Mouse (Mus musculus): ENCODE results near the gene Gprc5d. TPM values are rescaled to one million over a fixed set of nuclear protein-coding genes. Genes with fewer than 3 reads are reported as not detected.

Gene Gprc5d
- polyA plus RNA-seq, 1 experiment from 2014 or later: 0.13 TPM

DNA sequence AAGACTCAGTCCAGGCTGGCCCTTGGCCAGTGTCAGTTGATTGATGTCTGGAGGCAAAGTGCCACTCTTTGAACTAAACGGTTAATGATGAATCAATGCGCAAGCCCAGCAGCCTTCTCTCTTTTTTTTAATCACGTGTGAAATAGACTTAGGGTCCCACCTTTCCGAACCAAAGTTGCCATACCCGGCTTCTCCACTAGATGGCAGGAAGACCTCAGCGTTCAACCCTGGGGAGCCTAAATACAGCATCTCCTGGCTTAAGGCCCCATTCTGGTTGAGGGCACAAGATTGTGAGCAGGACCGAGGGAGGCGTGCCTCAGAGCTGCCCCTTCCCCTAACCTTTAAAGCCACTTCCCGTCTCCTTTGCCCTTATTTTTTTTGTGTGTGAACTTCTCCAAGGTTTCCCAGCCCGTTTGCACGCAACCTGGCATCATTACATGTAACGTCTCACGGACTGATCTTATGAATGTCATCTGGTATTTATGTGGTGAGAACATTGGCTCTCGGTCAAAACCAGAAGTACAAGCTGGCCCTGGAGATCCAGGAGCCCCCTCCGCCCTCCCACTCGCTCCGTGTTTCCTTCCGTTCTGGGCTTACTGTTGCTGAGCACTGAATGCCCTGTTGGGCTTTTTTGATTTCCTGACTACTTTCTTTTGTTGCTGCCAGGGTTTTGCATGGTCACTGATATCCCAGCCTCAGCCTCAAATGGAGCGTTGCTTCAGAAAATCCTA lies 30.2 kb downstream of the Gprc5d start:
- H3K27me3 ChIP-seq (ENCODE audit: insufficient read depth, low read length): no peaks in the 10 kb centered on the region
- WGBS (ENCODE audit: insufficient replicate concordance): 20% methylated on average over 19 of the region's 19 CpGs
- no peaks in the 10 kb centered on the region for H3K4me1 ChIP-seq (ENCODE audit: insufficient read depth)
- H3K9ac ChIP-seq (replicated peaks): no peak overlapping the region
- no peaks in the 10 kb centered on the region for H3K9me3 ChIP-seq (ENCODE audit: low read length)
- DNase-seq (peak; percentile 81), ATAC-seq (peak; percentile 74)
- H3K27ac ChIP-seq (ENCODE audit: low read depth): no peak overlapping the region
- H3K36me3 ChIP-seq (replicated peaks; ENCODE audit: insufficient read depth, low read length): no peaks in the 10 kb centered on the region
- H3K4me2 ChIP-seq (ENCODE audit: low read depth, low read length): peak overlapping the region; percentile 26
- no peak for TF ChIP-seq EP300 (IDR thresholded peaks at IDR 0.05; ENCODE audit: low read depth)
- peak; percentile 91 for TF ChIP-seq CTCF (IDR thresholded peaks at IDR 0.05; ENCODE audit: low read depth)
- no peak overlapping the region for H3K4me3 ChIP-seq (ENCODE audit: low read depth, low read length)

DNA sequence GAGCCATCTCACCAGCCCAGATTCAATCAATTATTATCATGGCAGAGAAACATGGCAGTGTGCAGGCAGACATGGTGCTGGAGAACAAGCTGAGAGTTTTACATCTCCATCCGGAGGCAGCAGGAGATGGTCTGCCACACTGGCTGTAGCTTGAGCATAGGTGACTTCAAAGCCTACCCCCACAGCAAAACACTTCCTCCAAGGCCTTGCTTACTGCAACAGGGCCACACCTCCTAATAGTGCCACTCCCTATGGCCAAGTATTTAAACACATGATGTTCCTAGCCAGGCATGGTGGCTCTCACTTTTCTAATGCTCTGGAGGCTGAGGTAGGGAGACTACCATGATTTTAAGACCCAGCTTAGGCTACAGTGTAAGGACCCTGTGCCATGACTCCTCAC lies 32.4 kb downstream of the Gprc5d start:
- no peak overlapping the region for H3K27ac ChIP-seq (ENCODE audit: low read depth)
- 65% methylated on average over 1 of the region's 1 CpGs for WGBS (ENCODE audit: insufficient replicate concordance)
- H3K9me3 ChIP-seq (ENCODE audit: low read length): no peaks in the 10 kb centered on the region
- no peak overlapping the region for H3K4me3 ChIP-seq (ENCODE audit: low read depth, low read length)
- no peak for DNase-seq
- no peaks in the 10 kb centered on the region for H3K36me3 ChIP-seq (replicated peaks; ENCODE audit: insufficient read depth, low read length)
- no peaks in the 10 kb centered on the region for H3K27me3 ChIP-seq (ENCODE audit: insufficient read depth, low read length)
- TF ChIP-seq EP300 (IDR thresholded peaks at IDR 0.05; ENCODE audit: low read depth) (no peak), CTCF (IDR thresholded peaks at IDR 0.05; ENCODE audit: low read depth) (no peak)
- no peak overlapping the region for H3K9ac ChIP-seq (replicated peaks)
- H3K4me2 ChIP-seq (ENCODE audit: low read depth, low read length): no peak overlapping the region
- no peak for ATAC-seq
- H3K4me1 ChIP-seq (ENCODE audit: insufficient read depth): no peaks in the 10 kb centered on the region

DNA sequence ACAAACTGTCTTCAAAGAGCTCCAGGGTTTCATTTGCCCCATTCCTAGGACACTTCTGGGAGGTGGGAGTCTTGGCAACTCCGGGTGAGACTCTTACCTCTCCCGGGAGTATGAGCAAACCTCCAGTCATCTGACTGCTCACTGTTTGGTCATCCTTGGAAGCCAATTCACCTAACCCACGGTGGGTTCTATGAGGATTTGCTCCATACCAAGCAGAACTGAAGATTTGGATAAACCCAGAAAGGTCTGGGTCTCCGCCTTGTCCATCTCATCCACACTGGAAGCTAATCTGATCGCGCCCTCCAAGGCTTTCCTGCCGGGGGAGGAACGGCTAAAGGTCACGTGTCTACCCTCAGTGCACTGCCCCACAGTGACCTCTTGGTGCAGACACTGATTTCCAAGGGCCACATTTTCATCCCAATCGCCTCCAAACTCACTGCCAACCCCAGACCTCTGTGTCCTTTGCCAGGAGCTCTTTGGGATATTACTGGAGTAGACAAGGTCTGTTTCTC lies 34.0 kb downstream of the Gprc5d start:
- no peak for ATAC-seq
- Histone ChIP-seq H3K4me3 (ENCODE audit: low read depth, low read length) (no peak overlapping the region), H3K4me1 (ENCODE audit: insufficient read depth) (no peaks in the 10 kb centered on the region), H3K27me3 (ENCODE audit: insufficient read depth, low read length) (no peaks in the 10 kb centered on the region), H3K9ac (replicated peaks) (no peak overlapping the region), H3K9me3 (ENCODE audit: low read length) (no peaks in the 10 kb centered on the region), H3K4me2 (ENCODE audit: low read depth, low read length) (no peak overlapping the region), H3K27ac (ENCODE audit: low read depth) (no peak overlapping the region), H3K36me3 (replicated peaks; ENCODE audit: insufficient read depth, low read length) (no peaks in the 10 kb centered on the region)
- TF ChIP-seq CTCF (IDR thresholded peaks at IDR 0.05; ENCODE audit: low read depth) (no peak), EP300 (IDR thresholded peaks at IDR 0.05; ENCODE audit: low read depth) (no peak)
- no peak for DNase-seq
- 66% methylated on average over 10 of the region's 10 CpGs for WGBS (ENCODE audit: insufficient replicate concordance)

DNA sequence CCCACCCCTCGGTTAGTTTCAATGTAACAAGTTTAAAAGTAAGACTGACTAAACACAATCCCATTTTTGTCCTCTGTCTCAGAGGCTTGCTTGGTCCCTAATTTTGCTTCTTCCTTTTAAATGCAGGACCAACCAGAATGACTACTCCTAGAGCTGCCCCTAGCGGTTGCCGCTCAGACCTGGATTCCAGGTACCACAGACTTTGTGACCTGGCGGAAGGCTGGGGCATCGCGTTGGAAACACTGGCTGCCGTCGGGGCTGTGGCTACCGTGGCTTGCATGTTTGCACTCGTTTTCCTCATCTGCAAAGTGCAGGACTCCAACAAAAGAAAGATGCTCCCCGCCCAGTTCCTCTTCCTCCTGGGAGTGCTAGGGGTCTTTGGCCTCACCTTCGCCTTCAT lies 39.7 kb downstream of the Gprc5d start:
- 54% methylated on average over 12 of the region's 12 CpGs for WGBS (ENCODE audit: insufficient replicate concordance)
- no peak for DNase-seq
- no peaks in the 10 kb centered on the region for H3K4me1 ChIP-seq (ENCODE audit: insufficient read depth)

DNA sequence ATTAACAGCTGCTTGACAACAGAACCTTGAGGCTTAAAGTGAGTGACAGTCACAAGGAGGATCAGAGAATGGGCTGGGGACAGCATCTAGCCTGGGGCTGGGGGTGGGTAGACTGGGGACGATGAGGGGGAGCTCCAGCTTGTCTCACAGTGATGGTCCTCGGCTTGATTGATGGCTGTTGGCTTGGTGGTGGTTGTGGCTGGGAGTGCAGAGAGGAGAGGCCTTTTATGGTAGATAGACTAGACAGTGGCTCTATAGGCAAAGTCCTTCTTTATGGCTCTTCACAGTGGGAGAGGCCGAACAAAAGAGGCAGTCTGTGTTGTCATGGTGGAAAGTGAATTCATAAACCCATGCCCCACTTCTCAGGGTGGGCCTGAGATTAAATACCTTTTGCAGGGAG lies 41.9 kb downstream of the Gprc5d start:
- Histone ChIP-seq H3K9me3 (ENCODE audit: low read length) (no peaks in the 10 kb centered on the region), H3K4me2 (ENCODE audit: low read depth, low read length) (no peak overlapping the region), H3K27ac (ENCODE audit: low read depth) (no peak overlapping the region), H3K4me3 (ENCODE audit: low read depth, low read length) (no peak overlapping the region), H3K4me1 (ENCODE audit: insufficient read depth) (no peaks in the 10 kb centered on the region), H3K36me3 (replicated peaks; ENCODE audit: insufficient read depth, low read length) (no peaks in the 10 kb centered on the region), H3K27me3 (ENCODE audit: insufficient read depth, low read length) (no peaks in the 10 kb centered on the region), H3K9ac (replicated peaks) (no peak overlapping the region)
- DNase-seq (no peak), ATAC-seq (no peak)
- TF ChIP-seq CTCF (IDR thresholded peaks at IDR 0.05; ENCODE audit: low read depth): no peak
- no peak for TF ChIP-seq EP300 (IDR thresholded peaks at IDR 0.05; ENCODE audit: low read depth)
- WGBS (ENCODE audit: insufficient replicate concordance): 75% methylated on average over 3 of the region's 3 CpGs

More for the DNA sequence above, 39.7 kb downstream of the Gprc5d start:
- no peak overlapping the region for H3K9ac ChIP-seq (replicated peaks)
- no peaks in the 10 kb centered on the region for H3K9me3 ChIP-seq (ENCODE audit: low read length)
- no peaks in the 10 kb centered on the region for H3K27me3 ChIP-seq (ENCODE audit: insufficient read depth, low read length)
- no peak overlapping the region for H3K27ac ChIP-seq (ENCODE audit: low read depth)
- ATAC-seq: no peak
- H3K4me2 ChIP-seq (ENCODE audit: low read depth, low read length): no peak overlapping the region
- H3K4me3 ChIP-seq (ENCODE audit: low read depth, low read length): no peak overlapping the region
- TF ChIP-seq CTCF (IDR thresholded peaks at IDR 0.05; ENCODE audit: low read depth) (peak; percentile 31), EP300 (IDR thresholded peaks at IDR 0.05; ENCODE audit: low read depth) (no peak)
- no peaks in the 10 kb centered on the region for H3K36me3 ChIP-seq (replicated peaks; ENCODE audit: insufficient read depth, low read length)

DNA sequence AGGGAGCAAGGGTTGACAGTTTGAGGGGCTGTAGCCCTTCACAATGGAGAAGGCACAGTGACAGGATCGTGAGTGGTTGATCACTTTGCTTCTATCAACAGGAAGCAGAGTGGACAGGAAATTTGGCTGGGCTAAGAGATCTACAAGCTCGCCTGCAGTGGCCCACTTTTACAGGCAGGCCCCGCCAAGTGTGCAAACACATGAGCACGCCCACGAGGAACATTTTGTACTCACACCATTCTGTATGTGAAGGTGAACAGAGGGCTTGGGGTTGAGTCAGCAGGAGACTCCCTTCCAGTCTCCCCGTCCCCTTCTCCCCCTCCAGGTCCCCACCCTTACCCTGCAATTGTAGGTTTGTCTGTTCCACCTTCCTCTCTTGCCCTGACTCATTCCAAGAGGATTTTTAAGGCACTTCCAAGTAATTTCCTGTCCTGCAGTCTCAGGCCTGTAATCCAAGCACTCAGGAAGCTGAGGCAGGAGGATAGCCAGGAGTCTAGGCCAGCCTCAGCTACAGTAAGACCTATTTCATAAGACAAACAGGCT lies 43.6 kb downstream of the Gprc5d start:
- H3K4me2 ChIP-seq (ENCODE audit: low read depth, low read length): no peak overlapping the region
- ATAC-seq (no peak; the same call in 1 of the 2 replicates), DNase-seq (no peak)
- no peak overlapping the region for H3K4me3 ChIP-seq (ENCODE audit: low read depth, low read length)
- no peak overlapping the region for H3K27ac ChIP-seq (ENCODE audit: low read depth)
- H3K9me3 ChIP-seq (ENCODE audit: low read length): no peaks in the 10 kb centered on the region
- TF ChIP-seq CTCF (IDR thresholded peaks at IDR 0.05; ENCODE audit: low read depth) (no peak), EP300 (IDR thresholded peaks at IDR 0.05; ENCODE audit: low read depth) (no peak)
- H3K9ac ChIP-seq (replicated peaks): no peak overlapping the region
- no peaks in the 10 kb centered on the region for H3K27me3 ChIP-seq (ENCODE audit: insufficient read depth, low read length)
- WGBS (ENCODE audit: insufficient replicate concordance): 47% methylated on average over 6 of the region's 6 CpGs
- no peaks in the 10 kb centered on the region for H3K36me3 ChIP-seq (replicated peaks; ENCODE audit: insufficient read depth, low read length)
- no peaks in the 10 kb centered on the region for H3K4me1 ChIP-seq (ENCODE audit: insufficient read depth)

All from liver, postnatal 0 days (tissue).